In the genomic region with DNA sequence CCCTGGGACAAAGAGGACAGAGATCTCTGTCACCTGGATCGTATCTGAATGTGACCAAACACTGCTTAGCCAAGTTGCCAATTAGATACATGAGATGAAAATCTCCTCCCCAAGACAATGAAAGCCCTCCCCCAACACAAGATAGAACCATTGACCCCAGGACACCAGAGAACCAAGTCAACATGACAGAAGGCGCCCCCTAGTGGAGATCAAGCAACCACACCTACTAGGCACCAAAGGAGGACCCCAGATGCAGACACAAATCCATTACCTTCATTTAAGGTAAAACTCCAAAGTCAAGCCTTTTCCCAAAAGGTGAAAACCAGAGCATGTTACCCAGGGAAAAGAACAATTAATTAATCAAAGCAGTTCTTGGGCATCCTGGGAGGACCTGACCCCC, we compare ENCODE assay signal across 12 mouse cellular contexts. TPM values are rescaled to one million over a fixed set of nuclear protein-coding genes. Genes with fewer than 3 reads are reported as not detected.
DNase-seq lines count a peak whose midpoint lies in the region; ATAC-seq and TF ChIP-seq lines count a peak whose summit lies in the region.
"Had no signal": no experiment of that assay in that cellular context is flagged by ENCODE, and none has a peak within 500 bp of the region (broad histone marks: within the 10 kb centered on the region; RNA-seq: fewer than 3 reads in every experiment).

No protein-coding gene starts in this region.

- 59% methylated on average over 2 of the region's 2 CpGs for WGBS in liver, adult 2 months
- WGBS in liver, embryonic 12.5 days (ENCODE audit: insufficient replicate concordance), result 40% methylated on average over 2 of the region's 2 CpGs
- WGBS in hindbrain, embryonic 16.5 days, result 52% methylated on average over 2 of the region's 2 CpGs

- TF ChIP-seq CTCF in liver, adult 2 months (IDR thresholded peaks at IDR 0.05; ENCODE audit: low read depth, low read length), result peak; percentile 48; the same call in 1 of the 2 replicates
- peak; percentile 58 for TF ChIP-seq CTCF in ES-Bruce4 (IDR thresholded peaks at IDR 0.05; ENCODE audit: low read depth, low read length)
- TF ChIP-seq CTCF in cortical plate, adult 2 months (IDR thresholded peaks at IDR 0.05; ENCODE audit: extremely low read depth, insufficient read depth, low read length), result peak; percentile 40; the same call in 1 of the 2 replicates

- H3K4me3 ChIP-seq in liver, adult 2 months (ENCODE audit: insufficient read depth, low read depth, low read length), result no peak overlapping the region
- H3K4me3 ChIP-seq in liver, embryonic 12.5 days, result no peak overlapping the region
- H3K4me3 ChIP-seq in ES-Bruce4 (ENCODE audit: low read depth, low read length), result no peak overlapping the region
- H3K4me3 ChIP-seq in cortical plate, adult 2 months (ENCODE audit: insufficient read depth, low read length), result no peak overlapping the region
- no peak overlapping the region for H3K4me3 ChIP-seq in hindbrain, embryonic 16.5 days (ENCODE audit: low read length)
- H3K4me3 ChIP-seq: heart, embryonic 13.5 days; limb, embryonic 13.5 days; stomach, embryonic 15.5 days had no signal

- TF ChIP-seq EP300 in ES-Bruce4 (IDR thresholded peaks at IDR 0.05; ENCODE audit: insufficient read depth, low read depth, low read length), result no peak

- no peak overlapping the region for H3K27ac ChIP-seq in liver, adult 2 months (replicated peaks; ENCODE audit: insufficient read depth, low read depth, low read length)
- H3K27ac ChIP-seq in liver, embryonic 12.5 days, result no peak overlapping the region
- H3K27ac ChIP-seq in ES-Bruce4 (ENCODE audit: insufficient read depth, low read length), result no peak overlapping the region
- H3K27ac ChIP-seq in cortical plate, adult 2 months (ENCODE audit: insufficient read depth, low read length), result no peak overlapping the region
- H3K27ac ChIP-seq in hindbrain, embryonic 16.5 days (ENCODE audit: low read depth, low read length), result no peak overlapping the region
- H3K27ac ChIP-seq: heart, embryonic 13.5 days; limb, embryonic 13.5 days; stomach, embryonic 15.5 days had no signal

- TF ChIP-seq POLR2A in liver, adult 2 months (IDR thresholded peaks at IDR 0.05; ENCODE audit: extremely low read depth, insufficient read depth, low read length), result no peak
- no peak for TF ChIP-seq POLR2A in ES-Bruce4 (IDR thresholded peaks at IDR 0.05; ENCODE audit: insufficient read depth, low read length)
- TF ChIP-seq POLR2A in cortical plate, adult 2 months (IDR thresholded peaks at IDR 0.05; ENCODE audit: extremely low read depth, insufficient read depth, low read length), result no peak

- no peak overlapping the region for H3K4me2 ChIP-seq in liver, embryonic 12.5 days
- H3K4me2 ChIP-seq in hindbrain, embryonic 16.5 days (ENCODE audit: low read length), result no peak overlapping the region
- H3K4me2 ChIP-seq: heart, embryonic 13.5 days; limb, embryonic 13.5 days; stomach, embryonic 15.5 days had no signal

- no peaks in the 10 kb centered on the region for H3K9me3 ChIP-seq in liver, embryonic 12.5 days (replicated peaks)
- H3K9me3 ChIP-seq in ES-Bruce4 (replicated peaks; ENCODE audit: control insufficient read depth, insufficient read depth, low read length, poor library complexity, severe bottlenecking), result no peaks in the 10 kb centered on the region
- no peaks in the 10 kb centered on the region for H3K9me3 ChIP-seq in hindbrain, embryonic 16.5 days (ENCODE audit: control insufficient read depth, low read length)
- H3K9me3 ChIP-seq: heart, embryonic 13.5 days; limb, embryonic 13.5 days; stomach, embryonic 15.5 days had no signal

- H3K27me3 ChIP-seq in liver, adult 2 months (ENCODE audit: control insufficient read depth, insufficient read depth, low read length), result no peaks in the 10 kb centered on the region
- H3K27me3 ChIP-seq in liver, embryonic 12.5 days (replicated peaks), result peaks cover 64% of the 10 kb centered on the region
- no peaks in the 10 kb centered on the region for H3K27me3 ChIP-seq in ES-Bruce4 (ENCODE audit: control insufficient read depth, insufficient read depth, low read length, poor library complexity, severe bottlenecking)
- H3K27me3 ChIP-seq in hindbrain, embryonic 16.5 days (replicated peaks; ENCODE audit: control insufficient read depth, insufficient read depth, low read length), result peaks cover 41% of the 10 kb centered on the region

- H3K4me1 ChIP-seq in liver, adult 2 months (ENCODE audit: control insufficient read depth, insufficient read depth, low read length), result peaks cover 15% of the 10 kb centered on the region; the same call in 1 of the 2 replicates
- no peaks in the 10 kb centered on the region for H3K4me1 ChIP-seq in liver, embryonic 12.5 days
- peaks cover 15% of the 10 kb centered on the region for H3K4me1 ChIP-seq in ES-Bruce4 (ENCODE audit: control insufficient read depth, insufficient read depth, low read length)
- no peaks in the 10 kb centered on the region for H3K4me1 ChIP-seq in cortical plate, adult 2 months (ENCODE audit: control insufficient read depth, insufficient read depth, low read length)
- peaks cover 9% of the 10 kb centered on the region for H3K4me1 ChIP-seq in hindbrain, embryonic 16.5 days (ENCODE audit: control insufficient read depth, insufficient read depth, low read depth, low read length)

- H3K36me3 ChIP-seq in liver, adult 2 months (ENCODE audit: control insufficient read depth, insufficient read depth, low read length), result peaks cover 2% of the 10 kb centered on the region; the same call in 1 of the 2 replicates
- H3K36me3 ChIP-seq in liver, embryonic 12.5 days, result no peaks in the 10 kb centered on the region
- H3K36me3 ChIP-seq in ES-Bruce4 (ENCODE audit: control insufficient read depth, insufficient read depth, low read length, poor library complexity, severe bottlenecking), result 0 out of 2 replicates have a peak, but pooled peaks cover 4% of the 10 kb centered on the region
- no peaks in the 10 kb centered on the region for H3K36me3 ChIP-seq in hindbrain, embryonic 16.5 days (ENCODE audit: control insufficient read depth, insufficient read depth, low read length)
- H3K36me3 ChIP-seq: heart, embryonic 13.5 days; limb, embryonic 13.5 days; stomach, embryonic 15.5 days had no signal

- no peak for ATAC-seq in liver, embryonic 12.5 days
- no peak for ATAC-seq in hindbrain, embryonic 16.5 days

- peaks cover 3% of the 10 kb centered on the region; the same call in 1 of the 2 replicates for H3K79me2 ChIP-seq in liver, adult 2 months (ENCODE audit: control insufficient read depth, insufficient read depth, low read length)

- peak; percentile 23 for DNase-seq in liver, adult 2 months (ENCODE audit: extremely low read depth, low read depth, low spot score)
- peak; percentile 32 for DNase-seq in CD4-positive helper T cell, adult 2 months (ENCODE audit: low read depth, low spot score)
- DNase-seq in frontal cortex, postnatal 25 days (ENCODE audit: low spot score in 2 of 2), result no peak
- DNase-seq: cerebellum, adult 11 months; layer of hippocampus, adult 9-11 months had no signal

- no peak overlapping the region for H3K9ac ChIP-seq in liver, adult 2 months (ENCODE audit: low read depth, low read length)
- no peak overlapping the region for H3K9ac ChIP-seq in liver, embryonic 12.5 days
- no peak overlapping the region for H3K9ac ChIP-seq in ES-Bruce4 (ENCODE audit: low read depth, poor library complexity, severe bottlenecking)
- no peak overlapping the region for H3K9ac ChIP-seq in hindbrain, embryonic 16.5 days (ENCODE audit: low read depth, low read length)
- H3K9ac ChIP-seq: heart, embryonic 13.5 days; limb, embryonic 13.5 days; stomach, embryonic 15.5 days had no signal

RNA-seq across cellular contexts. Expression of gene Prkcz, which starts 3.6 kb away (rescaled TPM):
- 13.8 and 18.3 TPM in 2 replicates for total RNA-seq in liver, adult 2 months (2014; rRNA removed)
- polyA plus RNA-seq in liver, adult 2 months (2012; rRNA removed), result 11.4 and 11.6 TPM in 2 replicates
- polyA plus RNA-seq in liver, embryonic 12.5 days (2016; fragmentation: Nextera tagmentation; extraction: Ambion mirVana), result 3.7 and 4.2 TPM in 2 replicates
- 33.3 and 36.6 TPM in 2 replicates for polyA plus RNA-seq in ES-Bruce4 (2011; ENCODE audit: insufficient read depth, insufficient read length, low read depth, missing spikeins)
- 295 and 315 TPM in 2 replicates for polyA plus RNA-seq in cortical plate, adult 2 months (2012; rRNA removed)
- 93.2 and 93.9 TPM in 2 replicates for polyA plus RNA-seq in hindbrain, embryonic 16.5 days (2015; fragmentation: Nextera tagmentation; extraction: Ambion mirVana)

RNA-seq across cellular contexts. Expression of gene Gabrd, which starts 40.3 kb away (rescaled TPM):
- under 0.01 and 0.20 TPM in 2 replicates for total RNA-seq in liver, adult 2 months (2014; rRNA removed)
- polyA plus RNA-seq in liver, adult 2 months (2012; rRNA removed), result 0.04 and 0.11 TPM in 2 replicates
- not detected in 2 replicates for polyA plus RNA-seq in liver, embryonic 12.5 days (2016; fragmentation: Nextera tagmentation; extraction: Ambion mirVana)
- polyA plus RNA-seq in ES-Bruce4 (2011; ENCODE audit: insufficient read depth, insufficient read length, low read depth, missing spikeins), result not detected in 2 replicates
- polyA plus RNA-seq in cortical plate, adult 2 months (2012; rRNA removed), result 129 and 141 TPM in 2 replicates
- 0.46 and 0.50 TPM in 2 replicates for polyA plus RNA-seq in hindbrain, embryonic 16.5 days (2015; fragmentation: Nextera tagmentation; extraction: Ambion mirVana)
- polyA plus RNA-seq: heart, embryonic 13.5 days; stomach, embryonic 15.5 days had no signal

RNA-seq across cellular contexts. Expression of gene Cfap74, which starts 51.4 kb away (rescaled TPM):
- total RNA-seq in liver, adult 2 months (2014; rRNA removed), result 0.09 and 0.27 TPM in 2 replicates
- 0.06 TPM in 2 replicates for polyA plus RNA-seq in liver, adult 2 months (2012; rRNA removed)
- 0.39 and 0.53 TPM in 2 replicates for polyA plus RNA-seq in liver, embryonic 12.5 days (2016; fragmentation: Nextera tagmentation; extraction: Ambion mirVana)
- 3.3 and 3.7 TPM in 2 replicates for polyA plus RNA-seq in ES-Bruce4 (2011; ENCODE audit: insufficient read depth, insufficient read length, low read depth, missing spikeins)
- 20.4 and 21.9 TPM in 2 replicates for polyA plus RNA-seq in cortical plate, adult 2 months (2012; rRNA removed)
- 4.5 and 5.0 TPM in 2 replicates for polyA plus RNA-seq in hindbrain, embryonic 16.5 days (2015; fragmentation: Nextera tagmentation; extraction: Ambion mirVana)

Comparison
In these comparisons a context has a peak if more than half of its experiments do, and no peak if none do; other contexts are left out.
1. DNase-seq: peak in liver, adult 2 months (single experiment) and CD4-positive helper T cell, adult 2 months (single experiment); none in frontal cortex, postnatal 25 days (0 of 2).
2. RNA of gene Gabrd, which starts 40.3 kb away (polyA plus RNA-seq): 129 to 141 TPM in cortical plate, adult 2 months; 0.46 to 0.50 TPM in hindbrain, embryonic 16.5 days, 0.04 to 0.11 TPM in liver, adult 2 months, not detected in liver, embryonic 12.5 days and not detected in ES-Bruce4; every median in the first group is over 10 times any median in the second.
3. Peak in every context shown above with its lines, with median percentiles within 50 percentile points of each other: CTCF ChIP-seq.